Mouse (Mus musculus) myocyte (in vitro differentiated cells): Measurements from ENCODE around the gene Kif1b.

Source experiments
- CEBPB ChIP-seq: IDR thresholded peaks from 2 replicates; pipeline ENCODE4 v1.6.1; 2011; ENCODE audit warnings: mild to moderate bottlenecking, moderate library complexity; ENCODE audit not compliant: poor library complexity, insufficient read depth, severe bottlenecking
- E2F4 ChIP-seq: IDR thresholded peaks from one replicate; pipeline ENCODE4 v1.6.1; 2011; ENCODE audit warnings: mild to moderate bottlenecking, control low read depth, moderate library complexity; ENCODE audit not compliant: insufficient read depth
- MAX ChIP-seq: IDR thresholded peaks from one replicate; pipeline ENCODE4 v1.6.1; 2011; ENCODE audit warnings: low read depth, mild to moderate bottlenecking, control low read depth
- MYOD1 ChIP-seq, 3 experiments: IDR thresholded peaks; one replicate each; pipeline ENCODE4 v1.6.1; 2011; ENCODE audit warnings: control low read depth in 2 of 3, low read depth in 2 of 3, mild to moderate bottlenecking in 2 of 3, moderate library complexity in 1 of 3; ENCODE audit not compliant: insufficient read length in 2 of 3, control insufficient read depth in 1 of 3
- MYOG ChIP-seq, 3 experiments: IDR thresholded peaks; one replicate each; pipeline ENCODE4 v1.6.1; 2011; ENCODE audit warnings: control low read depth in 2 of 3, low read depth in 2 of 3, mild to moderate bottlenecking in 2 of 3; ENCODE audit not compliant: insufficient read length in 2 of 3, control insufficient read depth in 1 of 3, insufficient read depth in 1 of 3
- POLR2A ChIP-seq: IDR thresholded peaks from one replicate; pipeline ENCODE4 v1.6.1; 2011; ENCODE audit warnings: low read depth, mild to moderate bottlenecking, control low read depth, moderate library complexity; ENCODE audit not compliant: insufficient read length
- POLR2AphosphoS2 ChIP-seq: IDR thresholded peaks from one replicate; pipeline ENCODE4 v1.6.1; 2011; ENCODE audit warnings: low read depth, control low read depth; ENCODE audit not compliant: insufficient read length
- REST ChIP-seq: IDR thresholded peaks from one replicate; pipeline ENCODE4 v1.6.1; 2011; ENCODE audit warnings: mild to moderate bottlenecking, control low read depth, moderate library complexity; ENCODE audit not compliant: insufficient read depth, insufficient read length
- SRF ChIP-seq: IDR thresholded peaks from one replicate; pipeline ENCODE4 v1.6.1; 2011; ENCODE audit warnings: low read depth; ENCODE audit not compliant: control insufficient read depth, insufficient read length
- TCF12 ChIP-seq: IDR thresholded peaks from one replicate; pipeline ENCODE4 v1.6.1; 2011; ENCODE audit warnings: mild to moderate bottlenecking, control low read depth; ENCODE audit not compliant: poor library complexity, insufficient read depth, severe bottlenecking
- USF1 ChIP-seq: IDR thresholded peaks from one replicate; pipeline ENCODE4 v1.6.1; 2011; ENCODE audit warnings: low read depth, mild to moderate bottlenecking, control low read depth, moderate library complexity

DNA sequence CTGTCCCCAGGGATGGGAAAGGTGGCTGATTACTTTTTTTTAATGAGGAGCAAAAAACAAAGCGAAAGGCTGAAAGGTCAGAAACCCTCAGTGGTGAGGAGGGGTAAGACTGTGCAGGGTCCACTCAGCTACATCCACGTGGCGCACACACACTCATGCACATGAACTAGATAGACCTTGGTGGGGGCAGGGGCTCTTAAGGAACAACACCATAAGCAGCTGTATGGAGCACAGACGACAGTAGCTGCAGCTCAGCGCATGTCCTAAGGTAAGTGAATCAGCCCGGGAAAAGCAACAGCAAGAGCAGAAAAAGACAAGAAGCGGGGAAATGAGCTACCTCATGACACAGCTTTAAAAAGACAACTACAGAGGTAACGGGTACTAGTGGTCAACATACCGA, 44.3 kb downstream of the Kif1b start:
- no peak for TF ChIP-seq POLR2A
- TF ChIP-seq MAX: no peak
- TF ChIP-seq E2F4: no peak
- no peak for TF ChIP-seq POLR2AphosphoS2
- TF ChIP-seq REST: no peak
- no peak for TF ChIP-seq TCF12
- no peak for TF ChIP-seq MYOG (IDR thresholded peaks at IDR 0.05; ENCODE audit: control insufficient read depth in 1 of 3, insufficient read depth in 1 of 3, insufficient read length in 2 of 3, low read depth in 2 of 3)
- no peak for TF ChIP-seq USF1
- no peak for TF ChIP-seq CEBPB
- no peak for TF ChIP-seq MYOD1 (IDR thresholded peaks at IDR 0.05; ENCODE audit: control insufficient read depth in 1 of 3, insufficient read length in 2 of 3, low read depth in 2 of 3)
- TF ChIP-seq SRF: no peak
